Comparison of ENCODE assay signal across 8 mouse cellular contexts in the genomic region with DNA sequence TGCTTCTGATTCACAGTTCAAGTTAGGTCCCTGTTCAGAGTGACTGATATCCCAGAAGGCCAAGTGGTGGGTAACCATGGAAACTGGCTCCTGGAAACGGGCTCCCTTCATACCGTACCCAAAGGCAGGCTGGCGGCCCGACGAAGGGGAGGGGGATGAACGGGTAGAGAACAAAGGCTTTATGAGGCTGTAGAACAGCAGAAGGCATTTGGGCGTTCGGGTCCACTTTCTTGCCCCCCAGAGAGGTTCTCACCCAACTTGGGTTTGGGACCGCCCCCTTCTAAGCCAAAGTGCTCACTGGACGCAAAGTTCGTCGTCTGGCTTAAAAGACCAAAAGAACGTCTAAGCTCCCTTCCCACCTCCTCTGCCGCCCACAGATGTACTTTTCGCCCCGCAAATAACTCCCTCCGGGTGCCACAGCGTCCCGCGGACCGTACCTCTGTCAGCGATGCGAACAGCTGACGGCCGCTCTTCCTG. TPM values are rescaled to one million over a fixed set of nuclear protein-coding genes. Genes with fewer than 3 reads are reported as not detected.
A peak's percentile ranks its signal among the peaks of the same experiment; 100 is the strongest.
DNase-seq lines count a peak whose midpoint lies in the region; ATAC-seq lines count a peak whose summit lies in the region.

No protein-coding gene starts in this region.

- ATAC-seq in embryonic facial prominence, embryonic 11.5 days (replicated peaks; ENCODE audit: insufficient number of reproducible peaks, low FRiP score, low TSS enrichment, low read depth), result peak; percentile 85
- peak; percentile 81 for ATAC-seq in kidney, embryonic 14.5 days (ENCODE audit: low FRiP score, low TSS enrichment)
- peak; percentile 61; the same call in 1 of the 2 replicates for ATAC-seq in limb, embryonic 15.5 days (ENCODE audit: insufficient number of reproducible peaks, low FRiP score, low TSS enrichment, low read depth)
- ATAC-seq in midbrain, embryonic 15.5 days (replicated peaks), result peak; percentile 93

- H3K36me3 ChIP-seq in embryonic facial prominence, embryonic 11.5 days (replicated peaks; ENCODE audit: control insufficient read depth, insufficient read depth, low read depth, low read length), result no peaks in the 10 kb centered on the region
- peaks cover 23% of the 10 kb centered on the region; the same call in 1 of the 2 replicates for H3K36me3 ChIP-seq in kidney, embryonic 14.5 days (ENCODE audit: control insufficient read depth, insufficient read depth, low read length)
- H3K36me3 ChIP-seq in limb, embryonic 15.5 days, result peaks cover 16% of the 10 kb centered on the region
- H3K36me3 ChIP-seq in midbrain, embryonic 15.5 days (replicated peaks), result peaks cover 7% of the 10 kb centered on the region
- peaks cover 8% of the 10 kb centered on the region for H3K36me3 ChIP-seq in splenic B cell, adult 2 months (ENCODE audit: control insufficient read depth, insufficient read depth, low read length, poor library complexity, severe bottlenecking)

- peak overlapping the region; percentile 43 for H3K4me2 ChIP-seq in embryonic facial prominence, embryonic 11.5 days (ENCODE audit: low read depth, low read length)
- H3K4me2 ChIP-seq in kidney, embryonic 14.5 days (replicated peaks; ENCODE audit: low read depth, low read length), result peak overlapping the region; percentile 67
- H3K4me2 ChIP-seq in limb, embryonic 15.5 days, result peak overlapping the region; percentile 76
- peak overlapping the region; percentile 59 for H3K4me2 ChIP-seq in midbrain, embryonic 15.5 days

- H3K27me3 ChIP-seq in embryonic facial prominence, embryonic 11.5 days (ENCODE audit: control insufficient read depth, insufficient read depth, low read length), result no peaks in the 10 kb centered on the region
- H3K27me3 ChIP-seq in kidney, embryonic 14.5 days (ENCODE audit: control insufficient read depth, insufficient read depth, low read length), result no peaks in the 10 kb centered on the region
- no peaks in the 10 kb centered on the region for H3K27me3 ChIP-seq in limb, embryonic 15.5 days
- H3K27me3 ChIP-seq in midbrain, embryonic 15.5 days (replicated peaks), result no peaks in the 10 kb centered on the region
- H3K27me3 ChIP-seq in splenic B cell, adult 2 months (ENCODE audit: control insufficient read depth, insufficient read depth, low read length, poor library complexity, severe bottlenecking), result no peaks in the 10 kb centered on the region

- DNase-seq in CD4-positive, CD25-positive, alpha-beta regulatory T cell, adult 2 months (ENCODE audit: low read depth, low spot score), result peak; percentile 80
- DNase-seq in adrenal gland, adult 8-10 months, result peak; percentile 52
- peak; percentile 79 for DNase-seq in embryonic facial prominence, embryonic 11.5 days (ENCODE audit: low spot score)
- DNase-seq in heart, adult 8-10 months (ENCODE audit: low spot score), result peak; percentile 22
- DNase-seq in splenic B cell, adult 2 months (ENCODE audit: low read depth, low spot score), result peak; percentile 63

- 0 out of 2 replicates have a peak overlapping the region, but pooled peaks have one; percentile 22 for H3K27ac ChIP-seq in embryonic facial prominence, embryonic 11.5 days (replicated peaks; ENCODE audit: low read depth, low read length)
- H3K27ac ChIP-seq in kidney, embryonic 14.5 days (ENCODE audit: low read depth, low read length), result peak overlapping the region; percentile 78
- peak overlapping the region; percentile 80 for H3K27ac ChIP-seq in limb, embryonic 15.5 days
- peak overlapping the region; percentile 85 for H3K27ac ChIP-seq in midbrain, embryonic 15.5 days

- H3K9me3 ChIP-seq in embryonic facial prominence, embryonic 11.5 days (replicated peaks; ENCODE audit: control insufficient read depth, low read length), result no peaks in the 10 kb centered on the region
- H3K9me3 ChIP-seq in kidney, embryonic 14.5 days (ENCODE audit: control insufficient read depth, low read length), result no peaks in the 10 kb centered on the region
- no peaks in the 10 kb centered on the region for H3K9me3 ChIP-seq in limb, embryonic 15.5 days
- H3K9me3 ChIP-seq in midbrain, embryonic 15.5 days, result no peaks in the 10 kb centered on the region

- H3K4me3 ChIP-seq in embryonic facial prominence, embryonic 11.5 days (ENCODE audit: low read depth, low read length), result peak overlapping the region; percentile 87
- H3K4me3 ChIP-seq in kidney, embryonic 14.5 days (ENCODE audit: low read length), result peak overlapping the region; percentile 100
- H3K4me3 ChIP-seq in limb, embryonic 15.5 days, result peak overlapping the region; percentile 93
- H3K4me3 ChIP-seq in midbrain, embryonic 15.5 days, result peak overlapping the region; percentile 97

- H3K4me1 ChIP-seq in embryonic facial prominence, embryonic 11.5 days (ENCODE audit: control insufficient read depth, insufficient read depth, low read length), result no peaks in the 10 kb centered on the region
- no peaks in the 10 kb centered on the region for H3K4me1 ChIP-seq in kidney, embryonic 14.5 days (ENCODE audit: control insufficient read depth, insufficient read depth, low read length)
- peaks cover 3% of the 10 kb centered on the region; the same call in 1 of the 2 replicates for H3K4me1 ChIP-seq in limb, embryonic 15.5 days
- H3K4me1 ChIP-seq in midbrain, embryonic 15.5 days, result peaks cover 14% of the 10 kb centered on the region

- under 1% methylated on average over 25 of the region's 25 CpGs for WGBS in embryonic facial prominence, embryonic 11.5 days
- under 1% methylated on average over 25 of the region's 25 CpGs for WGBS in kidney, embryonic 14.5 days
- WGBS in limb, embryonic 15.5 days, result under 1% methylated on average over 25 of the region's 25 CpGs
- WGBS in midbrain, embryonic 15.5 days, result under 1% methylated on average over 25 of the region's 25 CpGs

- peak overlapping the region; percentile 75 for H3K9ac ChIP-seq in embryonic facial prominence, embryonic 11.5 days (replicated peaks; ENCODE audit: low read length)
- H3K9ac ChIP-seq in kidney, embryonic 14.5 days (ENCODE audit: low read depth, low read length), result peak overlapping the region; percentile 76
- peak overlapping the region; percentile 72 for H3K9ac ChIP-seq in limb, embryonic 15.5 days
- peak overlapping the region; percentile 60 for H3K9ac ChIP-seq in midbrain, embryonic 15.5 days

RNA-seq across cellular contexts. Expression of gene Dhx40, which starts 0.5 kb away (rescaled TPM):
- total RNA-seq in adrenal gland, adult 8-10 months (2022), result 10 to 100 TPM; 29.7 to 35.1 (median 32.2) TPM
- 41.8 and 47.0 TPM in 2 replicates for polyA plus RNA-seq in embryonic facial prominence, embryonic 11.5 days (2014; fragmentation: Nextera tagmentation; extraction: Ambion mirVana)
- 10 to 100 TPM; 16.0 to 20.9 (median 17.3) TPM for total RNA-seq in heart, adult 8-10 months (2022)
- polyA plus RNA-seq in kidney, embryonic 14.5 days (2014; fragmentation: Nextera tagmentation; extraction: Ambion mirVana), result 29.6 and 44.5 TPM in 2 replicates
- 19.9 and 21.4 TPM in 2 replicates for polyA plus RNA-seq in limb, embryonic 15.5 days (2015; fragmentation: Nextera tagmentation; extraction: Ambion mirVana)
- 21.7 and 22.6 TPM in 2 replicates for polyA plus RNA-seq in midbrain, embryonic 15.5 days (2015; fragmentation: Nextera tagmentation; extraction: Ambion mirVana)

RNA-seq across cellular contexts. Expression of gene Cltc, which starts 49.7 kb away (rescaled TPM):
- 100 to 1,000 TPM; 283 to 302 (median 294) TPM for total RNA-seq in adrenal gland, adult 8-10 months (2022)
- polyA plus RNA-seq in embryonic facial prominence, embryonic 11.5 days (2014; fragmentation: Nextera tagmentation; extraction: Ambion mirVana), result 154 and 159 TPM in 2 replicates
- 100 to 1,000 TPM; 128 to 169 (median 144) TPM for total RNA-seq in heart, adult 8-10 months (2022)
- polyA plus RNA-seq in kidney, embryonic 14.5 days (2014; fragmentation: Nextera tagmentation; extraction: Ambion mirVana), result 128 and 200 TPM in 2 replicates
- polyA plus RNA-seq in limb, embryonic 15.5 days (2015; fragmentation: Nextera tagmentation; extraction: Ambion mirVana), result 114 and 118 TPM in 2 replicates
- polyA plus RNA-seq in midbrain, embryonic 15.5 days (2015; fragmentation: Nextera tagmentation; extraction: Ambion mirVana), result 152 and 166 TPM in 2 replicates

Comparison
In these comparisons a context has a peak if more than half of its experiments do, and no peak if none do; other contexts are left out.
1. Peak in every context shown above with its lines: DNase-seq, ATAC-seq, H3K4me3 ChIP-seq and H3K27ac ChIP-seq.
2. DNase-seq: peak in every context shown above with its lines; median percentile 80 in CD4-positive, CD25-positive, alpha-beta regulatory T cell, adult 2 months; 79 in embryonic facial prominence, embryonic 11.5 days; 63 in splenic B cell, adult 2 months; 52 in adrenal gland, adult 8-10 months; 22 in heart, adult 8-10 months.
3. H3K27ac ChIP-seq: peak in every context shown above with its lines; median percentile 85 in midbrain, embryonic 15.5 days; 80 in limb, embryonic 15.5 days; 78 in kidney, embryonic 14.5 days; 22 in embryonic facial prominence, embryonic 11.5 days.